Mouse (Mus musculus) olfactory bulb, adult 2 months (tissue): ENCODE results near the gene Krt78. TPM values are rescaled to one million over a fixed set of nuclear protein-coding genes. Genes with fewer than 3 reads are reported as not detected.

Source experiments
- H3K27ac ChIP-seq: fragments of 200-500 bp; 2 replicates; pipeline ENCODE4 v1.5.1; 2012; ENCODE audit warnings: low read depth, low read length; ENCODE audit not compliant: insufficient read depth
- H3K4me1 ChIP-seq: fragments of 200-500 bp; 2 replicates; pipeline ENCODE4 v1.6.1; 2012; ENCODE audit warnings: low read length; ENCODE audit not compliant: control insufficient read depth, insufficient read depth
- H3K4me3 ChIP-seq: fragments of 200-500 bp; 2 replicates; pipeline ENCODE4 v1.5.1; 2012; ENCODE audit warnings: mild to moderate bottlenecking, low read depth, low read length, moderate library complexity; ENCODE audit not compliant: insufficient read depth
- CTCF ChIP-seq: fragments of 200-500 bp; IDR thresholded peaks from 2 replicates; pipeline ENCODE4 v1.5.1; 2012; ENCODE audit warnings: low read depth, mild to moderate bottlenecking, low read length, moderate library complexity; ENCODE audit not compliant: insufficient read depth
- POLR2A ChIP-seq: fragments of 200-500 bp; IDR thresholded peaks from 2 replicates; pipeline ENCODE4 v1.6.1; 2012; ENCODE audit warnings: mild to moderate bottlenecking, low read depth, low read length, moderate library complexity; ENCODE audit not compliant: insufficient read depth
- WGBS: fragments of 180-500 bp; shearing (Covaris S2); methylation state at CpG from one replicate; pipeline ENCODE4 v1.1.7; 2018; 5-methylcytosine and 5-hydroxymethylcytosine counted together
- polyA plus RNA-seq: library from polyadenylated mRNA; stranded (reverse); fragments of >200 nt; gene quantifications from 2 replicates; pipeline ENCODE4 v1.2.4, GENCODE M21; 2012; ENCODE audit warnings: low replicate concordance; ENCODE audit not compliant: missing spikeins, insufficient read depth, insufficient read length

The Krt78 gene
- polyA plus RNA-seq, 1 experiment: not detected

DNA sequence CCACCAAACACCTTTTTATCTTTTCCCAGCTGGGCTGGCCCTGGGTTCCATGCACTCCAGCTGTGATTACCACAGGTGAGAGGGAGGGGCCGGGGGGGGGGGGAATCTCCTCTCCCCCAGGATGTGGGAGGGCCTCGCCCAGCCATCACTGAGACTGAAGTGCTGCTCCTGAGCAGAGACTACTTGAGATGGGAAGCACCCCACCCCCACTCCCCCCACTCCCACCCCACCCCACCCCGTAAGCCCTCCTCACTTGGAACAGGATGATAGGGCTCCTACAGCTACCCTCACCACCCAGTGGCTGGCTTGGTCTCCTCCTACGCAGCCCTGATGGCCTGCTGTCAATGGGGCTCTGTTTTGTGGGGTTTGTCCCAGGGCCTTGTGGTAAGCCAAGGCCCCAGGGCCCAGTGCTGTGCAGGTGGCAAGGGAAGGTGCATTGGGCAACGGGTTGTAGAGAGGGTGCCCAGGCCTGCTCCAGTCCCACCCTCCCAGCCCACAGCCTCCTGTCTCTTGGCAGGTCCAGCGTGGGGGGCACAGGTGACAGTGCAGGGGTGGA is 13.7 kb downstream of the Krt78 start, which contains the start of gene Krt79:
Gene Krt79, minus strand, starts transcription at position 51 of the 556 bp plus-strand sequence.
- Histone ChIP-seq H3K4me1 (peaks cover 10% of the 10 kb centered on the region), H3K27ac (no peak within 1 kb of the TSS), H3K4me3 (no peak within 1 kb of the TSS)
- 74% methylated on average over 6 of the region's 6 CpGs for WGBS
- TF ChIP-seq CTCF: no peak
- TF ChIP-seq POLR2A: no peak

DNA sequence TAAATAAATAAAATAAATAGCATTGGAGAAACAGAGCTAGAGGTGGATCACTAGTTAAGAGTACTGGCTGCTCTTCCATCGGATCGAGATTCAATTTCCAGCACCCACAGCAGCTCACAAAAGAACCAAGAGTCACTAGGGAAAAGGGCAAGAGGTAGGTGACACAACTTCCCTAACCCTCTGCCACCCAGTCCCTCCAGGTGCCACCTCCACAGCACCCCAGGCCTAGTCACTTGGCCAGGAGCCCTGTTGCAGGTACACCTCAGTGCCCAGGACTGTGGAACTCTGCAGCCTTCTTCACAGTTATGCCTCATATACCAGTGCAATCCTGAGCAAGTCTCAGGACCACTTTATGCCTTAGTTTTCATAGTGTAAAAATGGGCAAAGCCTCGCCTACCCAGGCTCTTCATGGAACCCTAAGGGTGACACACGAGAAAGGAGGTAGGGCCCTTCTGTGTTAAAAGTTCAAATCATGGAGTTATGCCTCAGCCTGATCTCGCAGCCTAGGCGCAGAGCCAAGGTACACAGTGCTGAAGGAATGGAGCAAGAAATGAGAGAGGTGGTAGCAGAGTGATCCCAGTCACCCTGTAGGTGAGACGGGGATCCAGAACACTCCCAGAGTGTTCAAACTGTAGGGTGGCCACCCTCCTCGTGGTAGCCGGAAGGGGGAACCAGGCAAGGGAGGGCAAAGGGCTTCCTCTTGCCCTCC is 15.3 kb downstream of the Krt78 start:
- TF ChIP-seq POLR2A (no peak), CTCF (no peak)
- Histone ChIP-seq H3K4me1 (0 out of 2 replicates have a peak, but pooled peaks cover 6% of the 10 kb centered on the region), H3K27ac (no peak overlapping the region), H3K4me3 (no peak overlapping the region)
- 92% methylated on average over 9 of the region's 9 CpGs for WGBS

DNA sequence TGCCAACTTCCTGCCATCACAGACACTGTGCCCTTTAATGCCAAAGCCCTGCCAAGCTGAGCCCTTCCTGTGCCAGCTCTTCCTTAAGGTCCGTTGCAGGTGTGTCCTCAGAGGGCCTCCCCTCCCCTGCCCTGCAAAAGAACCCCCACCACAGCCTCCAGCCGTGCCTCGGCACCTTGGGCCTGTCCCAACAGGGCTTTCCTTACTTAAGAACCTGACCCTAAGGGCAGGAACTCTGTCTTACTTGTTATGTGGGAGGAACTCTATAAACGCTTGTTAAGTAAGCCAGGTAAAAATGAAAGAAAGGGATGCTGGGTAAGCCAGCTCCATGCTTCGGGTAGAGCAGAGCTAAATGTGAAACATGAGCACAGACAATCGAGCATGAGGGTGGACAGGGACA is 21.1 kb downstream of the Krt78 start:
- no peak for TF ChIP-seq POLR2A
- H3K27ac ChIP-seq: no peak overlapping the region
- H3K4me3 ChIP-seq: no peak overlapping the region
- 0 out of 2 replicates have a peak, but pooled peaks cover 4% of the 10 kb centered on the region for H3K4me1 ChIP-seq
- WGBS: 81% methylated on average over 6 of the region's 6 CpGs

DNA sequence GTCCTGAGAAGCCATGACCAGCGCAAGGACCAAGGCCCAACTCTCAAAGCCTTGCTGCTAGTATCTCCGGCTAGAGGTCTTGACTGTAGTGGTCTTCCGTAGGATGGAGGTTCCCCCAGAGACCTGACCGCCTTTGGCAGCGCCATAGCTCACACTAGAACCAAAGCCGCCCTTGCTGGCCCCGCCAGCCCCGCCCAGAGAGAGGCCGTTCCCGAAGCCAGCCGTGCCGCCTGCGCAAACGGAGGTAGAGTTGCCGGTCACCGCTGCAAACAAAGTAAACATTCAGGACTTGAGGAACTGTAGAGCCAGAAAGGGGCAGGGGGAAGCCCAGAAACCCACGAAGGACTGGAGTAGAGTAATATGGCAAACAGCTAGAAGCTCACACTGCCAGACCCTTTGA is 24.4 kb downstream of the Krt78 start:
- no peak overlapping the region for H3K4me3 ChIP-seq
- WGBS: 27% methylated on average over 17 of the region's 17 CpGs
- TF ChIP-seq POLR2A (no peak), CTCF (no peak)
- H3K4me1 ChIP-seq: 0 out of 2 replicates have a peak, but pooled peaks cover 4% of the 10 kb centered on the region
- H3K27ac ChIP-seq: no peak overlapping the region

DNA sequence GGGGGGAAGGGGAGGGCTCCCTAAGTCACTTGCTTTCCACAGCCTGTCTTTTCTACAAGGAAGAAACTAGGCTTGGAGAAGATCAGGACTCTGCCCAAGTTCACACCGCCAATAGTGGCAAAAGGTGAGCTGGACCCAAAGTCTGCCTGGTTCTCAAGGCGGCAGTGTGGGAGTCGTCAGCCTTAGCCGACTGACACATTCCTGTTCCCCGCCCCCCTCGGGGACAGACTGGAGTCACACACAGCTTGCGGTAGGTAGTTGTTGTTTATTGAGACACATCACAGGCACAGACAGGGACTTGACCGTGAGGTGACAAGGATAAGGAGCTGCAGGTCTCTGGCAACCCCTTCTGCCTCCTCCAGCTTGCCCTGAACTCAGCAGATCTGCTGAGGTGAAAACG is 25.0 kb downstream of the Krt78 start:
- WGBS: 43% methylated on average over 9 of the region's 9 CpGs
- no peak overlapping the region for H3K27ac ChIP-seq

DNA sequence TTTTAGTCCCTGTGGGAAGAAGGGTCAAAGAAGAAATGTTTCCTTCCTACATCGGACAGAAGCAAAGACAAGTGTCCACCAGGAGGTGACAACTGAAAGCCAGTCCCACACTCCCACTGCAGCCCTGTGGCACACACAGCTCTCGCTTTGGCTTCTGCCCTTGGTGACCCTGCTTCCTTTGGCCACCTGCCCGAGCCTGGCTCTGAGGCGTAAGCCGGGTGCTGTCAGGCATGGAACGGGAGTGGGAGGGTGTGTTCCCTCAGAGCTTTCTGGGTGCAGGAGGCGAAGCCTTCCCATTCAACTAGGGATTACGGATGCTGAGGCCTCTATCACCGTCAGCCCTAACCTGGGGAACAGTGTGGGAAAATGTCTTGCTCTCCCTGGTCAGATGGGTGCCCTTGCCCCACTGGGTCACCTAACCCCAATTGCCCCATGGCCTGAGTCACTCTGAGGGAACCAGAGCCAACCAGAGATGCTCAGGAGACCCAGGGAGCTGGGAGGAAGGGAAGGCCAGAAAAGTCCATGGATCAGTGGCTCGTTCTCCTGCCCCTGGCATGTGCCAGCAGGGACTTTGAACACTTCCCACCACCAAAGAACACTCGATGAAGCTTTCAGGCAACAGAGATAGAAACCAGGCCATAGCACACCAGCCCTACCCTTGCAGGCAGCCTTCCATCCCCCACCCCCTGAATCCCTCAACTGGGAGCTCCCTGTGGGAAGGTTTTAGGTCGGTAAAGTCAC is 26.6 kb downstream of the Krt78 start:
- Histone ChIP-seq H3K4me1 (0 out of 2 replicates have a peak, but pooled peaks cover 4% of the 10 kb centered on the region), H3K27ac (no peak overlapping the region), H3K4me3 (no peak overlapping the region)
- 75% methylated on average over 12 of the region's 12 CpGs for WGBS
- TF ChIP-seq POLR2A (no peak), CTCF (no peak)

More for the DNA sequence above, 25.0 kb downstream of the Krt78 start:
- Histone ChIP-seq H3K4me3 (no peak overlapping the region), H3K4me1 (0 out of 2 replicates have a peak, but pooled peaks cover 4% of the 10 kb centered on the region)
- no peak for TF ChIP-seq CTCF
- no peak for TF ChIP-seq POLR2A

DNA sequence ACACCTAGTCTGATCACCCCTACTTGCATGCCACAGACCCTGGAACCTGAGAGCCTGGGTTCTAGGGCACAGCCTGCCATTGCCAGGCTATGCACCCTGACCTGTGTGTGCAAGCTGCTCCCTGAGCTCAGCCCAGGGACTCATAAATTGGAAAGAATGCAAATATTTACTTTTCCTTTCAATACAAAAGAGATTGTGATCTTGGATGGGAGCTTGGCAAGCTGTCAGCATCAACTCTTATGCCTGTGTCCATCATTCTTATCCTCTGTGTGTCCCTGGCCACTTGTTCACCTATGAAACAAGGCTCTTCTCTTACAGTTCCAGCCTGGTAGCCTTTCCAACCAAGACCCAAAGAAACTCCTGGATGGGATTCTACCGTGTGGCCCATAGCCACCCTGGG is 29.0 kb downstream of the Krt78 start:
- WGBS: 72% methylated on average over 1 of the region's 1 CpGs
- TF ChIP-seq CTCF: no peak
- no peak for TF ChIP-seq POLR2A

DNA sequence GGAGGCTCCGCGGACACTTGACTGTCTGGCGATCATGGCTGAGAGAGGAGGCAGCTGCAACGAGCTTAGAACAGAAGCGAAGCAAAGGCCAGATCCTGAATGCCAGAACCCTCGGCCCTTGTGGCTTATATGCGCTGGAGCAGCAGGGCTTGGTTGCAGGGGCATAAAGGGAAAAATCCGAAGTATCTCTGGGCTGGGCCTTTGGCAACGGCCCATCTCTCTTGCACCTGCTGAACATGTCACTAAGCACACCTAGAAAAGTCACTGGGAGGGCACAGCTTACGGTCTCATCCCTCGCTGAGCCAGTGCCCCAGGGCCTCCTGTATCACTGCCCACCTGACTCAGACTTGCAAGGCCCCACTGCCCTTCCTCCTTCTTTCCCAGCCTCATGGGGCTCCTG is 29.5 kb downstream of the Krt78 start, which contains the start of gene Krt4:
Gene Krt4, minus strand, starts transcription at position 101 of the 400 bp plus-strand sequence.
- TF ChIP-seq CTCF (no peak), POLR2A (no peak)
- Histone ChIP-seq H3K4me3 (no peak within 1 kb of the TSS), H3K27ac (no peak within 1 kb of the TSS), H3K4me1 (no peaks in the 10 kb centered on the region)
- WGBS: 84% methylated on average over 11 of the region's 11 CpGs

More for the DNA sequence above, 29.0 kb downstream of the Krt78 start:
- Histone ChIP-seq H3K27ac (no peak overlapping the region), H3K4me1 (no peaks in the 10 kb centered on the region), H3K4me3 (no peak overlapping the region)

DNA sequence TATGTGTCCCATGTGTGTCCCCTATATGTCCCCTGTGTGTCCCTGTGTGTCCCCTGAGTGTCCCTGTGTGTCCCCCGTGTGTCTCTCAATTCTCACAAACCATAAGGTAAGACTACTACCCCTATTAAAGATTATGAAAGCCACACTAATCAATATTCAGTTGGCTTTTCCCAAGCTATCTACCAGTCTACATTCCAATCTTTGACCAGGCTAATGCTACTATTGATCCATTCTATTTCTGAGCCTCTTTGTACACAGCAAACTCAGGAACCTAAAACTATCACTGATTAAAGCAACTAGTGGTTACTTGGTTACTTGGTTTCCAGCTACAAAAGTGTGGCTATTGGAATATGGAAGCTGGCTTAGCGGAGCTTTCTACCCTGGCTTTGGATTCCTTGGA is 31.8 kb downstream of the Krt78 start:
- Histone ChIP-seq H3K4me1 (no peaks in the 10 kb centered on the region), H3K27ac (no peak overlapping the region), H3K4me3 (no peak overlapping the region)
- WGBS: 97% methylated on average over 2 of the region's 2 CpGs
- TF ChIP-seq CTCF (no peak), POLR2A (no peak)
